Mouse (Mus musculus) B cell, adult 2 months (primary cell): Measurements from ENCODE around the gene Vmn1r90.
"Not testable (repeated sequence)": the region's sequence is repeated elsewhere in the genome, so short reads cannot be mapped to it uniquely, and the experiment has no call there.

Experiments used
- DNase-seq, 2 experiments: peaks; one replicate each; pipeline ENCODE4 v3.0.0; 2022

The Vmn1r90 gene

DNA sequence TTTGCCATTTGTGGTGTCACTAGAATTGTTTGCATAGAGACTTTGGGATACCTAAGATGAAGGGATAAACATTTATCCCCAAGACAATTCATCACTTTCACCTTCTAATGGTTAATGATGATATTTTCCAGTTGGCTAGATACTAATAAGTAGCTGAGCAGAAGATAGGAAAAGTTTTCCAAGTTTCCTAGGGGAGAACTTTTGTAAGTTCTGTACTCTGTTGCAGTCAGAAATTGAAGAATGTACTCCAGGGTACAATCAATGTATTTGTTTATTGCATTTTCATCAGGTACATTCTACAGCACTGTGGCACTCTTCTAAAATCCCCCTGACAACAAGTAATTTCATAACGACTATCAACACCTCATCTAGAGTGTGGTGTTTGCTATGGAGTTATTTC is at the start of gene Vmn1r90:
TSS of gene Vmn1r90 (minus strand) at position 101 of the 400 bp plus-strand sequence.
- DNase-seq, result no peak

- DNase-seq, result not testable (repeated sequence)
Observed at GRCm38 (mm10) chr7:14593009-14593408, 29.7 kb upstream of the Vmn1r90 start.

- no peak for DNase-seq
Observed at GRCm38 (mm10) chr7:14552284-14552683, 11.0 kb downstream of the Vmn1r90 start.

- DNase-seq, result no peak
Observed at GRCm38 (mm10) chr7:14525280-14525679, 38.0 kb downstream of the Vmn1r90 start.

DNA sequence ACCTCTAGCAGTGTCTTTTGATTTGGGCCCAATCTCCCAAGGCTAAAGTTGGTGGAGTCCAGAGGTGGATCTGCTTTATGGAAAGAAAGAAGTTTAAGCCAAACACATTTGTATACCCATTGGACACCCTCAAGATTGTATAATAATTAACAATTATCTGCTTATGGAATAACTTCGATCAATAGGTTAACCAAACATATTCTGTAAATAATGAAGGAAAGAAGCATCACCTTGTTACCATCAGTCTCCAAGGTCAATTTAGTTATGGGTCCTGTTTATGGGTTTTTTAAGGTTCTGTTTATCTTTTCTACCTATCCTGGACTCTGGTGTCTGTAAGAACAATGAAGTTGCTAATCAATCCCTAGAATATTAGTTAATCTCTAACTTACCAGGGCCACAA is 40.7 kb downstream of the Vmn1r90 start:
- no peak for DNase-seq

- no peak for DNase-seq
Observed at GRCm38 (mm10) chr7:14518301-14518700, 45.0 kb downstream of the Vmn1r90 start.
